Mouse (Mus musculus): ENCODE results near the gene Ghrh. TPM values are rescaled to one million over a fixed set of nuclear protein-coding genes. Genes with fewer than 3 reads are reported as not detected.

The Ghrh gene
- total and polyA plus RNA-seq, 3 experiments, result 0.76 TPM; not detected in 2

GRCm38 (mm10) chr2:157373681-157374080 is 26.4 kb upstream of the Ghrh start:
- Histone ChIP-seq H3K4me1 (ENCODE audit: insufficient read depth, low read depth, low read length) (peaks cover 18% of the 10 kb centered on the region), H3K9me3 (replicated peaks) (peaks cover 6% of the 10 kb centered on the region), H3K4me3 (ENCODE audit: low read depth, low read length) (no peak overlapping the region), H3K36me3 (replicated peaks) (peaks cover 86% of the 10 kb centered on the region), H3K27me3 (ENCODE audit: insufficient read depth, low read length) (no peaks in the 10 kb centered on the region)
- no peak for TF ChIP-seq GATA1 (IDR thresholded peaks at IDR 0.05; ENCODE audit: borderline replicate concordance, low read length)
- TF ChIP-seq TAL1 (conservative IDR thresholded peaks at IDR 0.05; ENCODE audit: low read depth, low read length), result no peak
- TF ChIP-seq POLR2AphosphoS5 (IDR thresholded peaks at IDR 0.05; ENCODE audit: insufficient replicate concordance, low read depth, low read length), result no peak
- no peak for TF ChIP-seq CTCF (IDR thresholded peaks at IDR 0.05; ENCODE audit: low read depth, low read length)
- no peak for TF ChIP-seq GATA2 (IDR thresholded peaks at IDR 0.05; ENCODE audit: borderline replicate concordance, low read depth, low read length)
- ATAC-seq (ENCODE audit: extremely low read depth, insufficient number of reproducible peaks, low FRiP score, poor library complexity, severe bottlenecking), result no peak
- DNase-seq (ENCODE audit: low spot score), result no peak

- H3K27me3 ChIP-seq (ENCODE audit: insufficient read depth, low read length), result no peaks in the 10 kb centered on the region
- no peak for ATAC-seq (ENCODE audit: extremely low read depth, insufficient number of reproducible peaks, low FRiP score, poor library complexity, severe bottlenecking)
- no peak for TF ChIP-seq CTCF (IDR thresholded peaks at IDR 0.05; ENCODE audit: low read depth, low read length)
- no peak for TF ChIP-seq GATA1 (IDR thresholded peaks at IDR 0.05; ENCODE audit: borderline replicate concordance, low read length)
- TF ChIP-seq TAL1 (conservative IDR thresholded peaks at IDR 0.05; ENCODE audit: low read depth, low read length), result no peak
- no peak for TF ChIP-seq POLR2AphosphoS5 (IDR thresholded peaks at IDR 0.05; ENCODE audit: insufficient replicate concordance, low read depth, low read length)
- no peak for TF ChIP-seq GATA2 (IDR thresholded peaks at IDR 0.05; ENCODE audit: borderline replicate concordance, low read depth, low read length)
- no peak for DNase-seq (ENCODE audit: low spot score)
- peaks cover 28% of the 10 kb centered on the region for H3K4me1 ChIP-seq (ENCODE audit: insufficient read depth, low read depth, low read length)
- H3K4me3 ChIP-seq (ENCODE audit: low read depth, low read length), result no peak overlapping the region
- H3K36me3 ChIP-seq (replicated peaks), result peaks cover 73% of the 10 kb centered on the region
- peaks cover 6% of the 10 kb centered on the region for H3K9me3 ChIP-seq (replicated peaks)
These were observed 24.4 kb upstream of the Ghrh start for GRCm38 (mm10) chr2:157371696-157372095.

GRCm38 (mm10) chr2:157367991-157368390 is 20.7 kb upstream of the Ghrh start:
- Histone ChIP-seq H3K27me3 (ENCODE audit: insufficient read depth, low read length) (peaks cover 9% of the 10 kb centered on the region), H3K4me3 (ENCODE audit: low read depth, low read length) (peak overlapping the region; percentile 90), H3K36me3 (replicated peaks) (peaks cover 43% of the 10 kb centered on the region), H3K9me3 (replicated peaks) (no peaks in the 10 kb centered on the region), H3K4me1 (ENCODE audit: insufficient read depth, low read depth, low read length) (peaks cover 27% of the 10 kb centered on the region)
- TF ChIP-seq TAL1 (conservative IDR thresholded peaks at IDR 0.05; ENCODE audit: low read depth, low read length), result no peak
- no peak for TF ChIP-seq CTCF (IDR thresholded peaks at IDR 0.05; ENCODE audit: low read depth, low read length)
- no peak for TF ChIP-seq GATA1 (IDR thresholded peaks at IDR 0.05; ENCODE audit: borderline replicate concordance, low read length)
- no peak for TF ChIP-seq GATA2 (IDR thresholded peaks at IDR 0.05; ENCODE audit: borderline replicate concordance, low read depth, low read length)
- TF ChIP-seq POLR2AphosphoS5 (IDR thresholded peaks at IDR 0.05; ENCODE audit: insufficient replicate concordance, low read depth, low read length), result no peak
- ATAC-seq (ENCODE audit: extremely low read depth, insufficient number of reproducible peaks, low FRiP score, poor library complexity, severe bottlenecking) (0 out of 2 replicates have a peak, but pooled peaks have one; percentile 17), DNase-seq (ENCODE audit: low spot score) (peak; percentile 21)

GRCm38 (mm10) chr2:157367184-157367893 is 20.0 kb upstream of the Ghrh start, which contains the start of gene Manbal:
Gene Manbal, plus strand, starts transcription at chr2:157367594.
- no peak for TF ChIP-seq GATA1 (IDR thresholded peaks at IDR 0.05; ENCODE audit: borderline replicate concordance, low read length)
- TF ChIP-seq TAL1 (conservative IDR thresholded peaks at IDR 0.05; ENCODE audit: low read depth, low read length), result no peak
- no peak for TF ChIP-seq GATA2 (IDR thresholded peaks at IDR 0.05; ENCODE audit: borderline replicate concordance, low read depth, low read length)
- no peak for TF ChIP-seq CTCF (IDR thresholded peaks at IDR 0.05; ENCODE audit: low read depth, low read length)
- no peak for TF ChIP-seq POLR2AphosphoS5 (IDR thresholded peaks at IDR 0.05; ENCODE audit: insufficient replicate concordance, low read depth, low read length)
- peak; percentile 77 for ATAC-seq (ENCODE audit: extremely low read depth, insufficient number of reproducible peaks, low FRiP score, poor library complexity, severe bottlenecking)
- DNase-seq (ENCODE audit: low spot score), result peak; percentile 89
- Histone ChIP-seq H3K27me3 (ENCODE audit: insufficient read depth, low read length) (peaks cover 12% of the 10 kb centered on the region), H3K4me3 (ENCODE audit: low read depth, low read length) (peak within 1 kb of the TSS; percentile 90), H3K9me3 (replicated peaks) (no peaks in the 10 kb centered on the region), H3K36me3 (replicated peaks) (peaks cover 36% of the 10 kb centered on the region), H3K4me1 (ENCODE audit: insufficient read depth, low read depth, low read length) (peaks cover 31% of the 10 kb centered on the region)

- H3K4me1 ChIP-seq (ENCODE audit: insufficient read depth, low read depth, low read length), result peaks cover 36% of the 10 kb centered on the region
- H3K4me3 ChIP-seq (ENCODE audit: low read depth, low read length), result peak overlapping the region; percentile 90
- H3K36me3 ChIP-seq (replicated peaks), result peaks cover 30% of the 10 kb centered on the region
- DNase-seq (ENCODE audit: low spot score), result peak; percentile 36
- no peak for TF ChIP-seq POLR2AphosphoS5 (IDR thresholded peaks at IDR 0.05; ENCODE audit: insufficient replicate concordance, low read depth, low read length)
- peaks cover 16% of the 10 kb centered on the region for H3K27me3 ChIP-seq (ENCODE audit: insufficient read depth, low read length)
- ATAC-seq (ENCODE audit: extremely low read depth, insufficient number of reproducible peaks, low FRiP score, poor library complexity, severe bottlenecking), result peak; percentile 36; the same call in 1 of the 2 replicates
- no peaks in the 10 kb centered on the region for H3K9me3 ChIP-seq (replicated peaks)
These were observed 19.5 kb upstream of the Ghrh start for GRCm38 (mm10) chr2:157366762-157367161.

- Histone ChIP-seq H3K4me1 (ENCODE audit: insufficient read depth, low read depth, low read length) (peaks cover 23% of the 10 kb centered on the region), H3K9me3 (replicated peaks) (no peaks in the 10 kb centered on the region), H3K36me3 (replicated peaks) (no peaks in the 10 kb centered on the region), H3K27me3 (ENCODE audit: insufficient read depth, low read length) (peaks cover 21% of the 10 kb centered on the region), H3K4me3 (ENCODE audit: low read depth, low read length) (no peak overlapping the region)
- no peak for ATAC-seq (ENCODE audit: extremely low read depth, insufficient number of reproducible peaks, low FRiP score, poor library complexity, severe bottlenecking)
- TF ChIP-seq GATA1 (IDR thresholded peaks at IDR 0.05; ENCODE audit: borderline replicate concordance, low read length), result no peak
- TF ChIP-seq POLR2AphosphoS5 (IDR thresholded peaks at IDR 0.05; ENCODE audit: insufficient replicate concordance, low read depth, low read length), result no peak
- no peak for TF ChIP-seq TAL1 (conservative IDR thresholded peaks at IDR 0.05; ENCODE audit: low read depth, low read length)
- TF ChIP-seq GATA2 (IDR thresholded peaks at IDR 0.05; ENCODE audit: borderline replicate concordance, low read depth, low read length), result no peak
- no peak for TF ChIP-seq CTCF (IDR thresholded peaks at IDR 0.05; ENCODE audit: low read depth, low read length)
- DNase-seq (ENCODE audit: low spot score), result no peak
These were observed 15.7 kb upstream of the Ghrh start for GRCm38 (mm10) chr2:157363031-157363430.

All from G1E (cell line).